8 mouse cellular contexts compared by ENCODE assay signal in the genomic region with DNA sequence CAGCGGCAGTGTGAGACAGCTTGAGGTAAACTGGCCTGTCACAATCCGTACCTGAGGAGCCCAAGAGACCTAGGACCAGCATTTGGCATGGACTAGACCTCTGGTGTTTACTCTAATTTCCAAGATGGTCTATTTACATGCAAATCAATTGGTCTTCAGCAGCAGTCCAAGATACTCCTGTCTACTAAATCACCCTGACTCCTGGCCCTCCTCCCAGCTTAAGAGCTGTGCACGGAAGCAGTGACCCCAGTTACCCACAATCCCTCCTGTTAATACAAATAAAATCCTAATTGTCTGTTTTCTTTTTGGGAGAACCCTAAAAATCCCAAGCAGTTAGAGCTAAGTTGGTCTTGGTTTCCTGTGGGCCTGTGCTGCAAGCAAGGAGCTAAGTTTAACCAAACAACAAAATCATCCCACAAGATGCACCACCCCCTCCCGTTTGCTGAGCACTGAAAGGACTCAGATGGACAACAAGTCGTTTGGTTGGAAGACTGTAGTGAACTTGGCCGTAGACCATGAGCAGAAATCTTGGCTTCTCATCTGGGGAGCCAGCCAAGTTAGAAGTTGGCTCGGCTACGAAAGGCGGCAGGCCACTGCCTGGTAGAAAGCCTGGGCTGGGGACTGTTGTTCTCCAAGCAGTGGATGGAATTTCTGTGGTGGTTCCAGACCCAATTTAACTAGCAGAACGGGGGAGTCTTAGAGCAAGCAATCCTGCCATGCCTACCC. TPM values are rescaled to one million over a fixed set of nuclear protein-coding genes. Genes with fewer than 3 reads are reported as not detected.
A peak's percentile ranks its signal among the peaks of the same experiment; 100 is the strongest.
DNase-seq lines count a peak whose midpoint lies in the region; ATAC-seq and TF ChIP-seq lines count a peak whose summit lies in the region.

No protein-coding gene starts in this region.

- H3K9ac ChIP-seq in midbrain, embryonic 12.5 days (replicated peaks): 0 out of 2 replicates have a peak overlapping the region, but pooled peaks have one; percentile 2
- H3K9ac ChIP-seq in midbrain, embryonic 13.5 days (replicated peaks): no peak overlapping the region

- no peaks in the 10 kb centered on the region for H3K9me3 ChIP-seq in midbrain, embryonic 12.5 days
- H3K9me3 ChIP-seq in midbrain, embryonic 13.5 days: no peaks in the 10 kb centered on the region

- no peak overlapping the region for H3K4me2 ChIP-seq in midbrain, embryonic 12.5 days (replicated peaks)
- H3K4me2 ChIP-seq in midbrain, embryonic 13.5 days (replicated peaks): no peak overlapping the region

- H3K27ac ChIP-seq in midbrain, embryonic 12.5 days (replicated peaks): no peak overlapping the region
- H3K27ac ChIP-seq in midbrain, embryonic 13.5 days: no peak overlapping the region
- peak overlapping the region; percentile 60 for H3K27ac ChIP-seq in cortical plate, adult 2 months (ENCODE audit: insufficient read depth, low read length)

- peak; percentile 79 to 82 for DNase-seq in heart, postnatal 36 days
- DNase-seq in left cerebral cortex, adult 11 months (ENCODE audit: low spot score): peak; percentile 62
- peak; percentile 81 for DNase-seq in ovary, adult 18-20 months (ENCODE audit: low spot score)
- no peak for DNase-seq in yolk sac, embryonic 10.5 days (ENCODE audit: low spot score)

- WGBS in midbrain, embryonic 12.5 days: 87% methylated on average over 10 of the region's 10 CpGs
- 86% methylated on average over 10 of the region's 10 CpGs for WGBS in midbrain, embryonic 13.5 days

- TF ChIP-seq POLR2A in cortical plate, adult 2 months (IDR thresholded peaks at IDR 0.05; ENCODE audit: extremely low read depth, insufficient read depth, low read length): no peak

- no peak overlapping the region for H3K4me3 ChIP-seq in midbrain, embryonic 12.5 days
- H3K4me3 ChIP-seq in midbrain, embryonic 13.5 days (replicated peaks): no peak overlapping the region
- H3K4me3 ChIP-seq in cortical plate, adult 2 months (ENCODE audit: insufficient read depth, low read length): no peak overlapping the region

- no peaks in the 10 kb centered on the region for H3K27me3 ChIP-seq in midbrain, embryonic 12.5 days
- no peaks in the 10 kb centered on the region for H3K27me3 ChIP-seq in midbrain, embryonic 13.5 days

- peaks cover 74% of the 10 kb centered on the region for H3K36me3 ChIP-seq in midbrain, embryonic 12.5 days
- H3K36me3 ChIP-seq in midbrain, embryonic 13.5 days: peaks cover 82% of the 10 kb centered on the region

- no peaks in the 10 kb centered on the region for H3K4me1 ChIP-seq in midbrain, embryonic 12.5 days
- no peaks in the 10 kb centered on the region; the same call in 1 of the 2 replicates for H3K4me1 ChIP-seq in midbrain, embryonic 13.5 days (replicated peaks)
- peaks cover 8% of the 10 kb centered on the region; the same call in 1 of the 2 replicates for H3K4me1 ChIP-seq in cortical plate, adult 2 months (ENCODE audit: control insufficient read depth, insufficient read depth, low read length)

- intact Hi-C loops in heart, postnatal 36 days (cut with DNase I): no loop called here

- ATAC-seq in midbrain, embryonic 12.5 days (ENCODE audit: low FRiP score, low read depth): no peak
- ATAC-seq in midbrain, embryonic 13.5 days: no peak
- ATAC-seq in megakaryocyte progenitor cell, adult 5-6 weeks (replicated peaks; ENCODE audit: poor library complexity): no peak

- no peak for TF ChIP-seq CTCF in cortical plate, adult 2 months (IDR thresholded peaks at IDR 0.05; ENCODE audit: extremely low read depth, insufficient read depth, low read length)

RNA-seq across cellular contexts. Expression of gene Max, which starts 7.1 kb away (rescaled TPM):
- 13.8 and 16.5 TPM in 2 replicates for polyA plus RNA-seq in midbrain, embryonic 12.5 days (2016; fragmentation: Nextera tagmentation; extraction: Ambion mirVana)
- 14.1 and 18.5 TPM in 2 replicates for polyA plus RNA-seq in midbrain, embryonic 13.5 days (2015; fragmentation: Nextera tagmentation; extraction: Ambion mirVana)
- polyA plus RNA-seq in cortical plate, adult 2 months (2012; rRNA removed): 49.5 and 52.8 TPM in 2 replicates
- total RNA-seq in heart, postnatal 36 days (2021): 10 to 100 TPM; 67.7 to 68.0 TPM
- total RNA-seq in megakaryocyte progenitor cell, adult 5-6 weeks (2015): 114 and 116 TPM in 2 replicates
- 100 and 122 TPM in 2 replicates for total RNA-seq in megakaryocyte progenitor cell, adult 5-6 weeks (2017)
